Mouse (Mus musculus) hindbrain, embryonic 15.5 days (tissue): Measurements from ENCODE around the gene Atxn1. TPM values are rescaled to one million over a fixed set of nuclear protein-coding genes. Genes with fewer than 3 reads are reported as not detected.

ENCODE experiments used
- ATAC-seq: fragments of 200-750 bp; cut with Nextera tagmentation; 2 replicates; pipeline ENCODE4 v1.8.0; 2017; ENCODE audit warnings: low read depth, moderate number of reproducible peaks, moderate TSS enrichment; ENCODE audit not compliant: low FRiP score
- H3K27ac ChIP-seq: fragments of 300-500 bp; sonication (generic); replicated peaks from 2 replicates; pipeline ENCODE4 v1.5.1; 2015; ENCODE audit warnings: mild to moderate bottlenecking, inconsistent platforms
- H3K27me3 ChIP-seq: fragments of 300-500 bp; sonication (generic); 2 replicates; pipeline ENCODE4 v1.6.1; 2015; ENCODE audit warnings: control low read depth, inconsistent platforms
- H3K36me3 ChIP-seq: fragments of 300-500 bp; sonication (generic); 2 replicates; pipeline ENCODE4 v1.6.1; 2015; ENCODE audit warnings: control low read depth, inconsistent platforms
- H3K4me1 ChIP-seq: fragments of 300-500 bp; sonication (generic); replicated peaks from 2 replicates; pipeline ENCODE4 v1.6.1; 2015; ENCODE audit warnings: control low read depth, inconsistent platforms
- H3K4me2 ChIP-seq: fragments of 300-500 bp; sonication (generic); 2 replicates; pipeline ENCODE4 v1.6.1; 2015; ENCODE audit warnings: moderate library complexity, mild to moderate bottlenecking, inconsistent platforms
- H3K4me3 ChIP-seq: fragments of 300-500 bp; sonication (generic); 2 replicates; pipeline ENCODE4 v1.5.1; 2015; ENCODE audit warnings: mild to moderate bottlenecking, inconsistent platforms
- H3K9ac ChIP-seq: fragments of 300-500 bp; sonication (generic); 2 replicates; pipeline ENCODE4 v1.6.1; 2015; ENCODE audit warnings: inconsistent platforms
- H3K9me3 ChIP-seq: fragments of 300-500 bp; sonication (generic); 2 replicates; pipeline ENCODE4 v1.6.1; 2016; ENCODE audit warnings: control low read depth, inconsistent platforms
- whole genome bisulfite sequencing: fragments of 180-500 bp; shearing (Covaris S2); methylation state at CpG from one replicate; pipeline ENCODE4 v1.1.7; 2015; 5-methylcytosine and 5-hydroxymethylcytosine counted together
- polyA plus RNA-seq: library from polyadenylated mRNA; unstranded; fragments of >200 nt; fragmentation: Nextera tagmentation; extraction: Ambion mirVana; gene quantifications from 2 replicates; pipeline ENCODE4 v1.2.1, GENCODE M21; 2015

The Atxn1 gene
- polyA plus RNA-seq, 1 experiment from 2014 or later, result 8.1 TPM

DNA sequence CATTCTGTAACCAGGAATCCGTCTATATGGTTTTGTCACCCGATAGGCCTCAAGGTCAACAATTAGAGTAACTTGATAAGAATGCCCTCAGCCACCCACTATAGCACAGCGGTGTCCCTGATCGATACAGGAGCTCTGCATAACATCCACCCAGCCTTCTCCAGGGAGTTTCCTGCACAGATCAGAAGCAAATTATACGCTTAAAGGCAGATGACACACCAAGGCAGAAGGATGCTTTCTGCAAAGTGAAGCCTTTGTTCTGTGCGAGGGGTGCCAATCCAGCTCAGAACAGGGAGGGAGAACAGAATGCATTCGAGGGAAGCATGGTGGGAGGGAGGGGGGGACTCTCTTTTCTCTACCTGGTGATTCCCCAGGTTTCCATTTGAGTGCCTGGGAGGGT lies 221.0 kb downstream of the Atxn1 start:
- Histone ChIP-seq H3K36me3 (no peaks in the 10 kb centered on the region), H3K27ac (no peak overlapping the region), H3K9ac (no peak overlapping the region), H3K27me3 (no peaks in the 10 kb centered on the region), H3K4me2 (no peak overlapping the region), H3K9me3 (no peaks in the 10 kb centered on the region), H3K4me1 (peaks cover 15% of the 10 kb centered on the region), H3K4me3 (no peak overlapping the region)
- 36% methylated on average over 7 of the region's 7 CpGs for WGBS
- ATAC-seq, result peak; percentile 41; the same call in 1 of the 2 replicates

DNA sequence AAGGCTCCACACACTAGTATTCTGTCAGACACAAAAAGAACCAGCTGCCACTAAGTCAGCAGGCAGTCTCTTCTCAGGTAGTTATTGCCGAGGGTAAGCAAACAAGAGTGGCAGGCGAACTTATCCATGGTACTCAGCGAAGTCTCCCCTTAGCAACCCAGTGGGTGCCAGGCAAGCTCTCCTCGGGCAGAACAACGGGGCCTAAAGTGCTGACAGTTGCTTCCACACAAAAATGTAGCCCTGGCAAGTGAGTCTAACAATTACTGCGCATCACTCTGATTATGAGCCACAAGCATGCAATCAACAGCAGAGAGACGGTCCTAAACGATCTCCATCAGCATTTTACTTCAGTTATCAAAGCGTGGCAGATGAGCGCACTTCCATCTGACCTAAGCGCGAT lies 224.4 kb downstream of the Atxn1 start:
- H3K4me2 ChIP-seq, result no peak overlapping the region
- H3K27ac ChIP-seq, result no peak overlapping the region
- WGBS, result 60% methylated on average over 12 of the region's 12 CpGs
- no peaks in the 10 kb centered on the region for H3K9me3 ChIP-seq
- ATAC-seq, result no peak
- peaks cover 3% of the 10 kb centered on the region; the same call in 1 of the 2 replicates for H3K4me1 ChIP-seq
- H3K9ac ChIP-seq, result no peak overlapping the region
- H3K4me3 ChIP-seq, result no peak overlapping the region
- H3K27me3 ChIP-seq, result no peaks in the 10 kb centered on the region
- no peaks in the 10 kb centered on the region for H3K36me3 ChIP-seq

DNA sequence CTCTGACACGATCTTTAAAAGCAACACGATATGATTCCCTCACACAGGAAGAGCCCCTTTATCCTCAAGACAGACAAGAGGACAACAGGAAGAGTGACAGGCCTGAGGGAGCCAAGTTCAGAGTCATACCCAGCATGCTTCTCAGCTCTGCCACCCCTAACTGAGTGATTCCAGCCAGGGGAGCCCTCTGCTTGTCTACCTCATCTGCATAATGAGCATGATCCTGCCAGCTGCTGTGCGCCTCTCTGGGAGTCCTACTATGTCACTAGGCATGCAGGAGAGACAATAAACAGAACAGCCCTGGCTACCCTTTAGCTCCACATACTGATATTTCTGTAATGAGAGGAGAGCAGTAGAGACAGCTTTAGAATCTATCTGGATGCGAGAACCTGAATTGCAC lies 228.6 kb downstream of the Atxn1 start:
- Histone ChIP-seq H3K36me3 (0 out of 2 replicates have a peak, but pooled peaks cover 5% of the 10 kb centered on the region), H3K9me3 (no peaks in the 10 kb centered on the region), H3K9ac (no peak overlapping the region), H3K4me2 (no peak overlapping the region), H3K4me1 (no peaks in the 10 kb centered on the region), H3K27ac (no peak overlapping the region), H3K27me3 (no peaks in the 10 kb centered on the region), H3K4me3 (no peak overlapping the region)
- WGBS, result 65% methylated on average over 4 of the region's 4 CpGs
- no peak for ATAC-seq

DNA sequence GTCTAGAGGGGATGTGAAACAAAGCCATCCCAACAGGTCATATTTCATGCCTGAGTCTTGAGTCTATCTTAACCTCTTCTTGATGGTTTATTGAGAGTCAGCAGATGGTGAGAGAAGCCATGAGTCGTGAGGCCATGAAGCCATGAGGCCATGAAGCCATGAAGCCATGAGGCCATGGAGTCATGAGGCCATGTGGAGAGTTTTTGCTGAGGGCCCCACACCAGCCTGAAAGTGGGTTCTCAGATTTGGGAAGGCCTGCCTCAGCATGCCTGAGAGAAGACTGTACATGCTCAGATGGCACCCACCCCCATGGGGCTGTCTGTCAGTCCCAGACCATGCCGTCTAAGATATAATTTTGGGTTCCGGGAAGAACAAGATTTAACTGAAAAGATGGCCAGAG lies 229.0 kb downstream of the Atxn1 start:
- Histone ChIP-seq H3K9me3 (no peaks in the 10 kb centered on the region), H3K36me3 (0 out of 2 replicates have a peak, but pooled peaks cover 5% of the 10 kb centered on the region), H3K9ac (no peak overlapping the region), H3K4me2 (no peak overlapping the region), H3K4me3 (no peak overlapping the region), H3K27ac (no peak overlapping the region), H3K4me1 (no peaks in the 10 kb centered on the region), H3K27me3 (no peaks in the 10 kb centered on the region)
- WGBS, result 91% methylated on average over 3 of the region's 3 CpGs
- ATAC-seq, result no peak

DNA sequence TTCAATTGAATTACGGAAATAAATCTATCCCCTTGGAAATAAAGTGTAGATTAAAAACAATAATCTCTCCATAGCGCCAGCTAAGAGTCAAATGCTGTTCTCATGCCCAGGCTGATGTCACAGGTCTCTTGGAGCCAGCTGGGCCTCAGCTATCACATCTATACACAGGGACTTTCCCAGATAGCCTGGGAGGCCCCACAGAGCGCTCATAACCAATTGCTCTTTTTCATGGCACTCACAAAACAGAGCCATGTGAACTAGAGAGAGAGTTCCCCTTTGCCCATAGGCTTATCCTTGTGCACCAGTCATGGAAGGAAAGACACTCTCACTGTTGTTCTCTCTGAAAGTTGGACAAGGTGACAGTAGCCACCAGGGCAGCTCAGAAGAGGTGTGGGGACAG lies 230.3 kb downstream of the Atxn1 start:
- no peak overlapping the region for H3K9ac ChIP-seq
- ATAC-seq, result no peak
- H3K4me1 ChIP-seq, result no peaks in the 10 kb centered on the region
- H3K27me3 ChIP-seq, result no peaks in the 10 kb centered on the region
- H3K36me3 ChIP-seq, result 0 out of 2 replicates have a peak, but pooled peaks cover 5% of the 10 kb centered on the region
- H3K4me2 ChIP-seq, result no peak overlapping the region
- H3K9me3 ChIP-seq, result no peaks in the 10 kb centered on the region
- 94% methylated on average over 3 of the region's 3 CpGs for WGBS
- no peak overlapping the region for H3K4me3 ChIP-seq
- H3K27ac ChIP-seq, result no peak overlapping the region

DNA sequence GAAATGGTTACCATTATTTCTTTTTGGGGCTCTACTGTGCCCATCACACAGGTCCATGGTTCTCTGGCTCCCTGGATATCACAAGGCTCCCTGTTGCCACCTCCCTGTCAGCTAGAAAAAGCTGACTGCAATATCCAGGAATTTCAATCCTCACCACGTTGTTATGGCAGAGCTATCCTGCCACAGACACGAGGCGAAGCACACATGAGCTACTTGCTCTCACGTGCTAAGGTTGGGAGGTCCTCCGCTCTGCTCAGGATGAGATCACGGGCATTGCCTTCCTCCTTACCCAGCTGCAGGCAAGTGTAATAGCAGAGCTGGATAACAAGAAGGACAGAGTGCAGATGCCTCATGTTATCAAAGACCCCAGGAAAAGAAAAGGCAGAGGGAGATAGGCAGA lies 232.2 kb downstream of the Atxn1 start:
- 77% methylated on average over 6 of the region's 6 CpGs for WGBS

DNA sequence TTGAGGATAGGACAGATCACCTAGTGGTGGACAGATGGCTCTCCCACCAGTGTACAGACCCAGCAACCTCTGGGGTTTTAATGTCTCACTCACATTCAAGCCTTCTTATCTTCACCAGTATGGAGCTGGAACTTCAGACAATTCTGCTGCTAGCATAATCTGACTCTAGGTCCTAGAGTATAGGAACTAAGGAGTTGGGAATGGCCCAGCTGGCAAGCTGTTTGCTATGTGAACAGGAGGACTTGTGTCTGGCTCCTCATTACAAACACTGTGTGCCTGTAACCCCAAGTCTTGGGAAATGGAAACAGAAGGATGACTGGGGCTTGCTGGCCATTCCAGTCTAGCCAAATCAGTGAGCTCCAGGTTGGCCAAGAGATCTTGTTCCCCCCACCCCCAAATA lies 237.9 kb downstream of the Atxn1 start:
- Histone ChIP-seq H3K4me2 (no peak overlapping the region), H3K9me3 (no peaks in the 10 kb centered on the region), H3K36me3 (no peaks in the 10 kb centered on the region), H3K27ac (no peak overlapping the region), H3K4me3 (no peak overlapping the region), H3K9ac (no peak overlapping the region), H3K27me3 (no peaks in the 10 kb centered on the region), H3K4me1 (peaks cover 13% of the 10 kb centered on the region)
- no peak for ATAC-seq

More for the DNA sequence above, 232.2 kb downstream of the Atxn1 start:
- H3K4me1 ChIP-seq, result no peaks in the 10 kb centered on the region
- H3K27ac ChIP-seq, result no peak overlapping the region
- ATAC-seq, result no peak
- H3K4me2 ChIP-seq, result no peak overlapping the region
- H3K36me3 ChIP-seq, result 0 out of 2 replicates have a peak, but pooled peaks cover 5% of the 10 kb centered on the region
- no peak overlapping the region for H3K4me3 ChIP-seq
- H3K9ac ChIP-seq, result no peak overlapping the region
- no peaks in the 10 kb centered on the region for H3K9me3 ChIP-seq
- no peaks in the 10 kb centered on the region for H3K27me3 ChIP-seq

DNA sequence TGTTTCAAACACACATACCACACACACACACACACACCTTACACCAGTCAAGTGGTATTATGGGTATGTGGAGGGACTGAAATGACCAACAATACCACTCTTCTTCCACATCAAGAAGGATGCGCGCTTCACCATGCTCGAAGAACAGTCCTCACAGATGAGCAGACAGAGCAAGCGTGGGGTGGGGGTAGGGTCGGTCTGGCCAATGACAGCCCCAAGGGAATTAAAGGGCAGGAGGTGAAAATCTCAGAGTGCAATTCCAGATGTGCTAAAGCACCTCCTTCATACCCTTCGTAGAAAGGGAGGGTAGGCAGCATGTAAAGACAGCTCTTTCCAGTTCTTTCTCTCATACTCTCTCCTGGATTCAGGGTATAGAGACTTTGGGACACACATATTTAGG lies 238.6 kb downstream of the Atxn1 start:
- ATAC-seq, result no peak
- Histone ChIP-seq H3K27me3 (no peaks in the 10 kb centered on the region), H3K9me3 (no peaks in the 10 kb centered on the region), H3K9ac (no peak overlapping the region), H3K4me1 (peaks cover 17% of the 10 kb centered on the region), H3K27ac (no peak overlapping the region), H3K4me3 (no peak overlapping the region), H3K36me3 (no peaks in the 10 kb centered on the region), H3K4me2 (no peak overlapping the region)
- WGBS, result 84% methylated on average over 6 of the region's 6 CpGs

DNA sequence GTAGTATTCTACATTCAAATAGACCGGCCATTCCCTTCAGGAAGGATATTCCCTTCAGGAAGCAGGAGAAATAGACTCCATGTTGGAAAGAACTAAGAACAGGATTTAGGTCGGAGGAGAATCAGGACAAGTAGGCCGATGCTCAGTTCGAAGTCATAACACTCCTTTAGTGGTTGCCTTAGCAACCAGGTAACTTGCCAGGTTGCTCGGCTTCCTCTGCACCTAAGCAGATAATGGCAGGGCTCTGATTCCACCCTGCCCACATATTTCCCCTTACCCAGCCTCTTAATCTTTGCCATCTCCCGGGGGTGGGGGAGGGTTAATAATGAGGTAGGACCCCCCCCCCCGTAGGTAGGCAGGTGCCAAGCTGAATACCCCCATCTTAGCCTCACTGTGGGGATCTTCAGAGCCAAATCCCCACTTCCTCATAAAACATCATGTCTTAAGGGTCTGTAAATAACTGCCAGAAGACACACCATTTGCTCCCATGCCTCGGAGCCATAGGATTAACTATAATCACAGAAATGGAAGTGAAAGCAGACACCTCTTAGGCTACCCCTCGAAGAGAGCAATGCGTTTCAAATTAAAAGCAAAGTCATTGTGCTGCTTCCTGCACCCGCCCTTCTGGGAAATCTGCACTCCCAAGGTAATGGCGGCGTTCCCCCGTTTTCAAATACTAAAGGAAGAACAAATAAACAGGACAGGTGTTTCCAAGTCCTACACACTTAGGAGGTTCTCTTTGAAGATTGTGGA lies 240.1 kb downstream of the Atxn1 start:
- no peaks in the 10 kb centered on the region for H3K36me3 ChIP-seq
- no peak overlapping the region for H3K4me3 ChIP-seq
- no peak for ATAC-seq
- H3K4me2 ChIP-seq, result no peak overlapping the region
- H3K9ac ChIP-seq, result no peak overlapping the region
- no peaks in the 10 kb centered on the region for H3K27me3 ChIP-seq
- H3K27ac ChIP-seq, result no peak overlapping the region
- H3K9me3 ChIP-seq, result no peaks in the 10 kb centered on the region
- 78% methylated on average over 14 of the region's 14 CpGs for WGBS
- H3K4me1 ChIP-seq, result peaks cover 17% of the 10 kb centered on the region

DNA sequence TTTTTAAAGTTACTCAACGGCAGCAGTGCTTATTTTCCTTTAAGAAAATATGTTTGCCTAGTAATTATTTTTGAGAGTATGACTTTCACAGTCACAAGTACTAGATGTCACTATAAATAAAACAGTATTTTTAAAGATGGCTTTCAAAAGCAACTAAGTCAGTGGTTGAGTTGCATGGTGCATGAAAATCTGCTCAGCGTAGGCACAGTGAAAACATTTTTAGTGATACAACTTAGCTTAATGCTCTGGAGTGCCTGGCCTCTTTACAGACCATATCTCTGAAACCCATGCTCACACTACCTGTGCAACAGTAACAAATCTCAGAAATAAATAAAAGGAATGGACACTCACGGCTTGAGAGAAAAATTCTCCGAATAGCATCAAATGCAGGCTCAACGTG lies 241.9 kb downstream of the Atxn1 start:
- no peak overlapping the region for H3K27ac ChIP-seq
- 86% methylated on average over 5 of the region's 5 CpGs for WGBS

DNA sequence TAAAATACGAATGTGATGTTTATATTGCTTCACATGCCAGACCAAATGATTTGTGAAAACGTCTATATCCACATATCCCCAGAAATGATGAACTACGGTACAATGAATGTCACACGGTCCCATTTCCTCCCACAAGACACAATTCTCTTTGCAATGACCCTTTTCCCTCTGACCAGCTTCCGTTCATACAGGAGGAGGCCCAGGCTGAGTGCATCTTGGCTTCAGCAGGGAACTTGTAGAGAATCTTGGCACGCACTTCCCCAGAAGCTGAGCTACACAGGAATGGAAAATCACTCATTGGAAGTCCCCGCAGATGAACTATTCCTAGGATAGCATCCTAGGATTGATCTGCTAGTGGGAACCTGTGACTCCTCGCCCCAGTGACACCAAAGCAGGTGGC lies 243.2 kb downstream of the Atxn1 start:
- no peak overlapping the region for H3K4me2 ChIP-seq
- no peak overlapping the region for H3K9ac ChIP-seq
- no peaks in the 10 kb centered on the region for H3K36me3 ChIP-seq
- no peak for ATAC-seq
- no peaks in the 10 kb centered on the region for H3K9me3 ChIP-seq
- 73% methylated on average over 8 of the region's 8 CpGs for WGBS
- H3K27me3 ChIP-seq, result no peaks in the 10 kb centered on the region
- H3K27ac ChIP-seq, result peak overlapping the region; percentile 47; the same call in 1 of the 2 replicates
- no peak overlapping the region for H3K4me3 ChIP-seq
- H3K4me1 ChIP-seq, result peaks cover 17% of the 10 kb centered on the region

More for the DNA sequence above, 241.9 kb downstream of the Atxn1 start:
- no peak for ATAC-seq
- no peak overlapping the region for H3K4me3 ChIP-seq
- no peak overlapping the region for H3K4me2 ChIP-seq
- H3K9ac ChIP-seq, result no peak overlapping the region
- H3K4me1 ChIP-seq, result peaks cover 17% of the 10 kb centered on the region
- H3K36me3 ChIP-seq, result no peaks in the 10 kb centered on the region
- H3K27me3 ChIP-seq, result no peaks in the 10 kb centered on the region
- H3K9me3 ChIP-seq, result no peaks in the 10 kb centered on the region

DNA sequence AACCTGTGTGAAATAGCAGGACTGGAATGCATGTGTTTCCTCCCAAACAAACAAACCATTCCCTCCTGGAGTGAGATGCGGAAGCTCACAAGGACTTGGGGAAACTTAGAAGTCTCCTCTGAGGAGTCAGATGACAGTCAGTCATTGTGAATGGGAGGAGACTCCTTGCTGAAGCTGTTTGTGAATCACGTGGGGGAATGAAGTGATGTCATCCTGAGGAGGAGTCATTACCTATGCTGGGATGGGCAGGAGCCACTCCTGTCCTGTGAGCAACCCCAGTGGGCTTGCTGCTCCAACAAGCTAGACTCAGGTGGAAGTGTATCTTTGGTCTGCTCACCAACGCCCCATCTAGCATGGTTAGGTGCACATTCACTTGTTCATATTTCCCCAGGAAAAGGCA lies 246.0 kb downstream of the Atxn1 start:
- H3K9me3 ChIP-seq, result no peaks in the 10 kb centered on the region
- H3K4me1 ChIP-seq, result peaks cover 11% of the 10 kb centered on the region
- no peak overlapping the region for H3K27ac ChIP-seq
- WGBS, result 40% methylated on average over 3 of the region's 3 CpGs
- H3K4me2 ChIP-seq, result no peak overlapping the region
- ATAC-seq, result no peak
- no peak overlapping the region for H3K4me3 ChIP-seq
- no peaks in the 10 kb centered on the region for H3K27me3 ChIP-seq
- H3K9ac ChIP-seq, result no peak overlapping the region
- no peaks in the 10 kb centered on the region for H3K36me3 ChIP-seq
